Mouse (Mus musculus) midbrain, embryonic 16.5 days (tissue): ENCODE data around the gene Farp1. TPM values are rescaled to one million over a fixed set of nuclear protein-coding genes. Genes with fewer than 3 reads are reported as not detected.

Experiments used
- ATAC-seq: fragments of 200-750 bp; cut with Nextera tagmentation; 2 replicates; pipeline ENCODE4 v1.8.0; 2017; ENCODE audit warnings: moderate TSS enrichment
- H3K27ac ChIP-seq: fragments of 300-500 bp; sonication (generic); 2 replicates; pipeline ENCODE4 v1.5.1; 2014; ENCODE audit warnings: mild to moderate bottlenecking, low read length, mixed read lengths
- H3K27me3 ChIP-seq: fragments of 300-500 bp; sonication (generic); 2 replicates; pipeline ENCODE4 v1.6.1; 2014; ENCODE audit warnings: low read depth, low read length, mixed read lengths; ENCODE audit not compliant: control insufficient read depth, insufficient read depth
- H3K36me3 ChIP-seq: fragments of 300-500 bp; sonication (generic); 2 replicates; pipeline ENCODE4 v1.6.1; 2014; ENCODE audit warnings: mild to moderate bottlenecking, low read length, moderate library complexity, mixed read lengths; ENCODE audit not compliant: control insufficient read depth, insufficient read depth
- H3K4me1 ChIP-seq: fragments of 300-500 bp; sonication (generic); 2 replicates; pipeline ENCODE4 v1.6.1; 2014; ENCODE audit warnings: mild to moderate bottlenecking, low read length, mixed read lengths; ENCODE audit not compliant: control insufficient read depth, insufficient read depth
- H3K4me2 ChIP-seq: fragments of 300-500 bp; sonication (generic); 2 replicates; pipeline ENCODE4 v1.6.1; 2014; ENCODE audit warnings: mild to moderate bottlenecking, low read length, mixed read lengths
- H3K4me3 ChIP-seq: fragments of 300-500 bp; sonication (generic); 2 replicates; pipeline ENCODE4 v1.5.1; 2014; ENCODE audit warnings: low read depth, mild to moderate bottlenecking, low read length, moderate library complexity, mixed read lengths
- H3K9ac ChIP-seq: fragments of 300-500 bp; sonication (generic); 2 replicates; pipeline ENCODE4 v1.6.1; 2014; ENCODE audit warnings: low read depth, low read length, mixed read lengths
- H3K9me3 ChIP-seq: fragments of 300-500 bp; sonication (generic); replicated peaks from 2 replicates; pipeline ENCODE4 v1.6.1; 2014; ENCODE audit warnings: mild to moderate bottlenecking, low read length, mixed read lengths; ENCODE audit not compliant: control insufficient read depth, poor library complexity, severe bottlenecking
- WGBS: fragments of 180-500 bp; shearing (Covaris S2); extraction: QIAGEN DNeasy Blood & Tissue Kit; methylation state at CpG from one replicate; pipeline ENCODE4 v1.1.7; 2014; 5-methylcytosine and 5-hydroxymethylcytosine counted together
- polyA plus RNA-seq: library from polyadenylated mRNA; unstranded; fragments of >200 nt; fragmentation: Nextera tagmentation; extraction: Ambion mirVana; gene quantifications from 2 replicates; pipeline ENCODE4 v1.2.1, GENCODE M21; 2015

The Farp1 gene
- polyA plus RNA-seq, 1 experiment from 2014 or later, result 39.8 TPM

DNA sequence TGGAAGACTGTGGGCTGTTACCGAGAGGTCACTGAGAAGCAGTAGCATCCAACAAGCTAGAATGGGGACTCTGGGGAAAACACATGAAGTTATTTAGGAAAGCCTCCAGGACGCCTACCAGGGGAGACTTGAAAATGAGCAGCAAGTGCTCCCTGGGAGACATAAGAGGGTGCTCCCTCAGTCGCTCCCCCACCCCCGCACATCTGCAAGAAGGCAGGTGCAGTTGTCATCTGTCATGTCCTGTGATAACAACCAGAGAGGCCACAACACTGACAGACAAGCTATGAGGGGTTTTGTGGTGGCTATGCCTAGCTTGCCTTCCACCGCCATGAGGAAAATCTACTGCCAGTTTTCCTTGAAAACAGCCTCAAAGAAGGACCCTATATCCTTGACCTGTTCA is 287.1 kb downstream of the Farp1 start:
- Histone ChIP-seq H3K9me3 (no peaks in the 10 kb centered on the region; the same call in 1 of the 2 replicates), H3K27me3 (no peaks in the 10 kb centered on the region), H3K27ac (no peak overlapping the region), H3K4me1 (peaks cover 2% of the 10 kb centered on the region; the same call in 1 of the 2 replicates), H3K4me3 (no peak overlapping the region), H3K9ac (no peak overlapping the region), H3K36me3 (no peaks in the 10 kb centered on the region), H3K4me2 (no peak overlapping the region)
- WGBS, result 91% methylated on average over 5 of the region's 5 CpGs
- ATAC-seq, result no peak

- H3K27ac ChIP-seq, result no peak overlapping the region
- no peaks in the 10 kb centered on the region for H3K27me3 ChIP-seq
- H3K36me3 ChIP-seq, result no peaks in the 10 kb centered on the region
- no peaks in the 10 kb centered on the region; the same call in 1 of the 2 replicates for H3K9me3 ChIP-seq
- H3K4me2 ChIP-seq, result no peak overlapping the region
- no peak for ATAC-seq
- H3K9ac ChIP-seq, result no peak overlapping the region
- H3K4me3 ChIP-seq, result no peak overlapping the region
- 85% methylated on average over 7 of the region's 7 CpGs for WGBS
- H3K4me1 ChIP-seq, result peaks cover 2% of the 10 kb centered on the region; the same call in 1 of the 2 replicates
Observed at GRCm38 (mm10) chr14:121322641-121323040, 287.6 kb downstream of the Farp1 start.

DNA sequence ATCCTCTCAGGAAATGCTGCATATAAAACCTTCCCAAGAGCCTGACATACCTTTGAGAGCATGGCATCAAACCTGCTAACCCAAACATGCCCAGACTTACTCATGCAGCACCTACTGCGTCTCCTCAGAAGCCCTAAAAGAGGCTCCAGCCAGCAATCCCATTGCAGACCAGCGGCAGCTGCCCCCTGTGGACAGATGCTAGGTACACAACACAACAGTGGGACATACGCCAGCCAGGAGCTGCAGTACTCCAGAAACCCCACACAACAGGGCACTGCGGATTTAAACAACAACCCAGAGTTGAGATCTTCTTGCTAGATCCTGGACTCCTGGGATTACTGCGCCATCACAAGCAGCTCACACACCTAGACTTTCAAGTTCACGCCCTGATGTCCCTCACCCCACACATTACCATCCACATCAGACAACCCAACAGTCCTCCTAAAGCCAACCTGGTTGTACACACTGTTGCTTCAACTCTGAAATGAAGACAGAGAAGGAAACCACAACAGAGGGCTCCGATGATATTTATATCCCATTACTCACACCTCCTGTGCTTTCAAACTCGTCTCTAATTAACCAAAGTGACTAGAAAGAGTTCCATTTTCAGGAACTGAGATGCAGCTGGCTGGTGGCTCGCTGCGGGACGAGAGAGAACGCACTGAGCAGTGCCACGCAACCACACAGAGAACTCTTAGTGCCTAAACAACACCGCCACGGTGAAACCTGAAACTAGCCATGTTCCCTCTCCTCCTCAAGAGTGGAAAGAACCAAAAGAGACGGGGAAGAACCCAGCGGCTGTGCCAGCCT is 289.7 kb downstream of the Farp1 start:
- Histone ChIP-seq H3K4me2 (no peak overlapping the region), H3K36me3 (no peaks in the 10 kb centered on the region), H3K4me1 (peaks cover 4% of the 10 kb centered on the region; the same call in 1 of the 2 replicates), H3K27me3 (no peaks in the 10 kb centered on the region), H3K27ac (no peak overlapping the region), H3K9me3 (no peaks in the 10 kb centered on the region; the same call in 1 of the 2 replicates), H3K9ac (no peak overlapping the region), H3K4me3 (no peak overlapping the region)
- WGBS, result 94% methylated on average over 17 of the region's 17 CpGs
- ATAC-seq, result no peak

DNA sequence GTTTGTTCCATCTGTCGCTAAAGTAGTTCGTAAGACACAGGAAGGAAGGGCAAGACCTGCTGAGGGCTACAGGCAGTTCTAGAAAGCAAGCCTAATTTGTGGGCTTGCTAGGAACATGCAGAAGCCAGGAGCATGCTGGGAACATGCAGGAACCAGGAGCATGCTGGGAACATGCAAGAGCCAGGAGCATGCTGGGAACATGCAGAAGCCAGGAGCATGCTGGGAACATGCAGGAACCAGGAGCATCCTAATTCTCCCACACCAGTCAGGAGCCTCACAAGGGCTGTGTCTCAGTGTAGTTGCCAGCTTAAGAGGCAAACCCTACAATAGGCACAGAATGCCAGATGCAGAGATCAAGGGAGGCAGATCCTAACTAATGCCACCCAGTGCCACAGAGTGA is 291.4 kb downstream of the Farp1 start:
- WGBS, result 79% methylated on average over 2 of the region's 2 CpGs
- no peak overlapping the region for H3K4me3 ChIP-seq
- ATAC-seq, result peak; percentile 55; the same call in 1 of the 2 replicates
- H3K27ac ChIP-seq, result no peak overlapping the region
- H3K36me3 ChIP-seq, result no peaks in the 10 kb centered on the region
- H3K4me2 ChIP-seq, result no peak overlapping the region
- H3K27me3 ChIP-seq, result no peaks in the 10 kb centered on the region
- H3K4me1 ChIP-seq, result peaks cover 4% of the 10 kb centered on the region; the same call in 1 of the 2 replicates
- H3K9me3 ChIP-seq, result no peaks in the 10 kb centered on the region
- no peak overlapping the region for H3K9ac ChIP-seq

- H3K27me3 ChIP-seq, result no peaks in the 10 kb centered on the region
- no peak overlapping the region for H3K4me2 ChIP-seq
- 91% methylated on average over 5 of the region's 5 CpGs for WGBS
- H3K4me3 ChIP-seq, result no peak overlapping the region
- H3K9ac ChIP-seq, result no peak overlapping the region
- no peaks in the 10 kb centered on the region for H3K36me3 ChIP-seq
- no peak overlapping the region for H3K27ac ChIP-seq
- peaks cover 4% of the 10 kb centered on the region; the same call in 1 of the 2 replicates for H3K4me1 ChIP-seq
- no peak for ATAC-seq
- no peaks in the 10 kb centered on the region for H3K9me3 ChIP-seq
Observed at GRCm38 (mm10) chr14:121328878-121329277, 293.9 kb downstream of the Farp1 start.

DNA sequence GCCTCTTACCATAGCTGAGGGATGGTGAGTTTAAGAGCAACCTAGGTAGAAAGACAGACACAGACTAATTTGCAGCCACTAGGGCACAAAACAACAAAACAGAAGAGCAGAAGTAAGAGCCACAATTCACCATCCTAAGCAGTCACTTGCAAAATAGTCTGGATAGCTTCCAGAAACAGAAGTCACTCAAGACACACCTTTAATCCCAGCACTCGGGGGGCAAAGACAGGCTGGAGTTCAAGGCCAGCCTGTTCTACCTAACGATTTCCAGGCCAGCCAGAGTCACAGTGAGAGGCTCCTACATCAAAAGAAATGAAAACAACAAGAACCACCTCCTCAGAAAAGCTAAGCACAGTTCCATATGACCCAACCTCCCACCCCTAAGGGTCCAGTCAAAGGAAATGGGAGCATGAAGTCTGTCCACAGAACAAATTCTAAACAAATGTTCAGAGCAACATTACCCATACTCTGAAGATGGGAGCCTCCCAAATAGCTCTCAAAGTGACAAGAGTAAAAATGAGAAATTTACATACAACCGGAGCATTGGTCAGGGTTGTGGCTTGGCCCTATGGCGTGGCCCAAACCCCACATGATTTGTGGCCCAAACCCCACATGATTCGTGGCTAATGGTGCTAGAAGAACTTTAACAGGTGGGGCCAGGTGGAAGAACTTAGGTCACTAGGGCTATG is 294.5 kb downstream of the Farp1 start:
- Histone ChIP-seq H3K9ac (no peak overlapping the region), H3K4me3 (no peak overlapping the region), H3K27me3 (no peaks in the 10 kb centered on the region), H3K27ac (no peak overlapping the region), H3K36me3 (no peaks in the 10 kb centered on the region), H3K4me1 (peaks cover 4% of the 10 kb centered on the region; the same call in 1 of the 2 replicates), H3K9me3 (no peaks in the 10 kb centered on the region), H3K4me2 (no peak overlapping the region)
- 86% methylated on average over 5 of the region's 5 CpGs for WGBS
- ATAC-seq, result no peak

DNA sequence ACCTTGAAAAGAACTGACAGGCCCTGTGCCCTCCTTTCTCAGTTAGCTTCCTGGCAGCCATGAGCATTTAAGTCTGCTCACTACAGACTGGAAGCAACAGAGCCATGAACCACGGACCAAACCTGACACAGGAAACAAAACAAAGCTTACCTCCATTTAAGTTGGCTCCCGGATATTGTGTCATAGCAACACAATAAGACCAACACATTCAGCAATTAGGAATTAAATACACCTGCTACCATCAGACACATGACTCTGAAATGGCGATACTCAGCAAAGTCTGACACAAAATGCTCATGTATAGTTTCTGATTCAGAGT is 295.0 kb downstream of the Farp1 start:
- H3K36me3 ChIP-seq, result no peaks in the 10 kb centered on the region
- H3K27me3 ChIP-seq, result no peaks in the 10 kb centered on the region
- H3K4me2 ChIP-seq, result no peak overlapping the region
- H3K4me1 ChIP-seq, result peaks cover 4% of the 10 kb centered on the region; the same call in 1 of the 2 replicates
- H3K4me3 ChIP-seq, result no peak overlapping the region
- 84% methylated on average over 3 of the region's 3 CpGs for WGBS
- no peaks in the 10 kb centered on the region for H3K9me3 ChIP-seq
- H3K27ac ChIP-seq, result no peak overlapping the region
- ATAC-seq, result no peak
- no peak overlapping the region for H3K9ac ChIP-seq
